Mouse (Mus musculus): ENCODE data around the gene Hspbp1.

- TF ChIP-seq CTCF (IDR thresholded peaks at IDR 0.05; ENCODE audit: control insufficient read depth, insufficient read depth, low read length) (no peak), POLR2A (IDR thresholded peaks at IDR 0.05; ENCODE audit: borderline replicate concordance, control insufficient read depth, low read depth, low read length) (no peak)
Observed at GRCm38 (mm10) chr7:4631031-4631430, 53.8 kb downstream of the Hspbp1 start, which contains the start of gene Tmem86b.

All from bone marrow, adult 2 months (tissue).